Mouse (Mus musculus): ENCODE results near the gene Sspo.
"Not testable (repeated sequence)": the region's sequence is repeated elsewhere in the genome, so short reads cannot be mapped to it uniquely, and the experiment has no call there.

The Sspo gene

DNA sequence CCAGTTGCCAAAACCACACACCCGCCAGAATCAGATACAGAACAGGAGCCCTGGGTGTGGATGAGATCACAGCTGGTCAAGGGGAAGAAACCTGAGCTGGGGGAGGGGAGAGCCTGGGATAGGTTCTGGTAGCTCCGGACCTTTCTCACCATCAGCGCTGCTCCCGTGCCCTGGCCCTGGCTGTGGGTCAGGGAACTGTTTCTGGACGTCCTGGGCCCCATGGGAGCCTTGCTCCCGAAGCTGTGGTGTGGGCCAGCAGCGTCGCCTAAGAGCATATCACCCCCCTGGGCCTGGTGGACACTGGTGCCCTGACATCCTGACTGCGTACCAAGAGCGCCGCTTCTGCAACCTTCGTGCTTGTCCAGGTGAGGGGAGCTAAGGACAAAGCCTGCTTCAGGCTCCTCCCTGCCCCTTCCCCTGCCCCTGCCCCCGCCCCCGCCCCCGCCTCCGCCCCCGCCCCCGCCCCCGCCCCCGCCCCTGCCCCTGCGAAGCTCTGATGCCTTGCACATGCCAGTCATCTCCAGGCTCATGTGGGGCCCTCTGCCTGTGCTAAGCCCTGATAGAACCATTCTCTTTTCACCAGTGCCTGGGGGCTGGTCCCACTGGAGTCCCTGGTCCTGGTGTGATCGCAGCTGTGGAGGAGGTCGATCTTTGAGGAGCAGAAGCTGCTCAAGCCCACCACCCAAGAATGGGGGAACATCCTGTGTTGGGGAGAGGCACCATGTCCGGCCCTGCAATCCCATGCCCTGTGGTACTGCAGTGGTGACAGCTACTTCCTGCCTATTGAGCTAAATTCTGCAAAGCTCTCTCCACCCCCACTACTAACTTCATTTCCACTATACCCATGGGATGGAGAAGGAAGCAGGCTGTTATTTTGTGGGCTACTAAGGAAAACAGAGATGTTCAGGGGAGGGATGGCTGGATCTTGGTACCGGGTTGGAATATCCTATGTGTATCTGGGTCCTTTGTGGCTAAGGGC is 40.0 kb downstream of the Sspo start:
- no peak for DNase-seq (ENCODE audit: low spot score)

DNA sequence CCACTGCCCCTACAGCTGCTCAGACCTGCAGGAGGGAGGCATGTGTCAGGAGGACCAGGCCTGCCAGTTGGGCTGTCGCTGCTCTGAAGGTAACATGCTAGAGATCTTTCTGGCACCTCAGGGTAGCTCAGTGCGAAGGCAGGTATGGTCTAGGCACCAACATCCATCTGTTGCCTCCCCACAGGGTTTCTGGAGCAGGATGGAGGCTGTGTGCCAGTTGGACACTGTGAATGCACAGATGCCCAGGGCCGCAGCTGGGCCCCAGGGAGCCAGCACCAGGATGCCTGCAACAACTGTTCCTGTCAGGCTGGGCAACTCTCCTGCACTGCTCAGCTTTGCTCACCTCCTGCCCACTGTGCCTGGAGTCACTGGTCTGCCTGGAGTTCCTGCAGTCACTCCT is 41.7 kb downstream of the Sspo start:
- DNase-seq (ENCODE audit: low spot score), result no peak

DNA sequence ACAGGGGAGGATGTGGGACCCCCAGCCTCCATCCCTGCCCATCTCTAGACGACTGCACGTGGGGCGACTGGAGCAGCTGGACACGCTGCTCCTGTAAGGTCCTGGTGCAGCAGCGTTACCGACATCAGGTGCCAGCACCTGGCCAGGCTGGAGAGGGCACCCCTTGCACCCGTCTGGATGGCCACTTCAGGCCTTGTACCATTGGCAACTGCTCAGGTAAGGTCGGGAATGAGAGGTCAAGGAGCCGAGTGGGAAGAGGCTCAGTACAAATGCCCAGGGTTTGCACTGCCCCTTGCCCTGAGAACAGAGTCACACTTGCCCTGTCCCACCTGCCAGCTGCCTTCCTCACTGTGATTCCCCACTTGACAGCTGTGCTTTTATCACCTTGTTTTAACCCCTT is 43.3 kb downstream of the Sspo start:
- DNase-seq (ENCODE audit: low spot score), result no peak

DNA sequence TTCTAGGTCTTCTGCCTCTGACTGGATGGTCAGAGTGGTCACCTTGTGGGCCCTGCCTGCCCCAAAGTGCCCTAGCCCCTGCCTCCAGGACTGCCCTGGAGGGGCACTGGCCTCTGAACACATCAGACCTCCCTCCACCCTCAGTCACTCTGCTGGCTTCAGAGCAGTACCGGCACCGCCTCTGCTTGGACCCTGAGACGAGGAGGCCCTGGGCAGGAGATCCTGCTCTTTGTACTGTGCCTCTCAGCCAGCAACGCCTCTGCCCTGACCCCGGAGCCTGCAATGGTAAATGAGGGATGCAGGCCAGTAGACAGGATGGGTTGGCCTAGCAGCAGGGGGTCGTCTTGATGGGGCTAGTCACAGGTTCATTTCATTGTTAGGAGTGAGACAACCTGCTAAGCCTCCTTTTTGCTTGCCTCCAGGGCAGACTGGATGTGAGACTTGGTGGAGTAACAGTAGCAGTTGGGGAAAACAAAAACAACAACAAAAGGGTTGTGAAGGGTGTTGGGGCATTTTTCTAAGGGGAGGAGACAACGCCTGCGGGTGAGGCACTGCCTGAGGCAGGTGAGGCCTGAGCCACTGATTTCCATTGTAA is 45.2 kb downstream of the Sspo start:
- no peak for DNase-seq (ENCODE audit: low spot score)

- DNase-seq (ENCODE audit: low spot score), result no peak
Measured at GRCm38 (mm10) chr6:48497521-48497920, 49.5 kb downstream of the Sspo start.

GRCm38 (mm10) chr6:48503847-48504240 is 55.8 kb downstream of the Sspo start:
- DNase-seq (ENCODE audit: low spot score), result no peak

- DNase-seq (ENCODE audit: low spot score), result peak; percentile 71
Measured at GRCm38 (mm10) chr6:48504241-48504854, 56.3 kb downstream of the Sspo start.

DNA sequence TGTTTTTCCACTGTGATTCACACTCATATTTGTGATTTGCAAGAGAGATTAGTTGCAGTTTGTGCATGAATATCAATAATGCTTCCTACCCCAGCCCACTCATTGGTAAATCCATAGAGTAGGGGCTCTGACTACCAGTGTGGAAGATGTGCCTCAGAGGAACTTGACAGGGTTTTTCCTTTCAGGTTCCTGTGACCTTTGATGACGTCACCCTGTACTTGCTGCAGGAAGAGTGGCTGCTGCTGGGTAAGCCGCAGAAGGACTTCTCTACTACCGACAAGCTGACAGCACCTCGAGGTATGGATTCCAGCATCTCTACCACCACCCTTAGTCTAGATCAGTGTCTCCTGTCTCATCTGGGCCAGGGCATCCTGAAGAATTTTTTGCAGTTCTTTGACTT is 60.1 kb downstream of the Sspo start:
- DNase-seq (ENCODE audit: low spot score), result no peak

DNA sequence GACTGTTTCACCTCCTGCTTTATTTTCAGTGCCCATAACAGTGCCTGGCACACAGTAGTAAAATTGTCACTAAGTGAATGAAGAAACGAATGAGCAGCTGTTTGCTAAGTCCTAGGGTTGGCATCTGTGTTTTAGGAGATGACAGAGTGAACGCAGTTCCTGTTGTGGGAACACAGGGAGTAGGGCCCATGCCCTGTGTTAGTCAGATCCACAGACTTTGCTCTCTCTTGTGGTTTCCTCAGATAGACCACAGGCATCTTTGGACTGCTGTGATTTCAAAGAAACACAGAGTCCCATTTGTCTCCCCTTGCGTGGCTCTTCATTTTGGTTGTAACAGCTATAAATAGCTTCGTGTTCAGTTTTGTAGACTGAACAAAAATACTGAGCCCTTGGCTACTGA is 62.4 kb downstream of the Sspo start:
- DNase-seq (ENCODE audit: low spot score), result no peak

DNA sequence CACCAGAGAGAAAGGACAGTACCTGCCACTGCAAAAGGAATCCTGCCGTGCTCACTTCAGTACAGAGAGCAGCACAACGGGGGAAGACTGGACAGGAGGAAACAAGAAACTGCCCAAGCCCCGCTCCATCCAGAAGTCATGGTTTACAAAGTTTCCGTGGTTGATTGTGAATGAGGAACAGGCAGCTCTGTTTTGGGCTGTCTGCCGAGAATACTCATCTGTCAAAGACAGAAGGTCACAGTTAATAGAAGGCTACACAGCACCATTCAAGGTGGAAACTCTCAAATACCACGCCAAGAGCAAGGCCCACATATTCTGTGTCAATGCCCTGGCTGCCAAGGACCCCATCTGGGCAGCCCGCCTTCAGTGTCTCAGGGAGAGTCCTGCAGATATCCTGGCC is 63.8 kb downstream of the Sspo start:
- DNase-seq (ENCODE audit: low spot score), result no peak

DNA sequence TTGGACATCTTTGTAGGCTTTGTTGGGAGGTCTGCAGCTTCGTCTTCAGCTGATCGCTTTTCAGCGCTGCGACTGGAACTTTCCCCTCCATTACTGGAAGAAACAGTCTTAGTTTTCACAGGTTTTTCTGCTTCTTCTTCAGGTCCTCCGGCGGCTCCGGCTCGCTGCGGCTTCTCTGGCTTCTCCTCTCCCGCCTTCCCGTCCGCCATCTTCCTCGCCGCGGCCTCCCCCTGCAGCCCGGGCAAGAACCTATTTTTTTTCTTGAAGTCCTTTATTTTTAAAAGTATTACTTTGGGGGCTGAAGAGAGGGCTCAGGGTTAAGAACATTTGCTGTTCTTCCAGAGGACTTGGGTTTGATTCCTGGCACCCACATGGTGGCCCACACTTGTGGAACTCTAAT is 76.9 kb downstream of the Sspo start:
- DNase-seq (ENCODE audit: low spot score), result not testable (repeated sequence)

DNA sequence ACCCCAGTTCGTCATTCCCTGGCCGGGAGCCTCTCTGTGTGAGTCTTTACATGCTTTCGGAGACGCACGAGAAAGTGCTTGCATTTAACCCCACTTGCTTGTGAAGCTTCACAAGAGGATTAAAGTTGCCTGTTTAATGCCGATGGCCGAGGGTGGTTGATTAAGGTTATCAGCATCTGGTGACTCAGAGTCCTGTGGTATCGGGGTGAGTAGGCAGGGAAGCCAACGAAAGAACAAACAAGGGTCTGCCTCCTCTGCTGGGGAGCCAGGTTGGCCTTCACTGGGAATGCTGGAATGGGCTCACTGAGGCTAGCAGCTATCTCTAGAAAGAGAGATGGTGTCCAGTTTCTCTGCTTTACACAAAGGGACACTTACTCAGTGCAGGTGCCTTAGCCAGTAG is 79.9 kb downstream of the Sspo start:
- DNase-seq (ENCODE audit: low spot score), result no peak

- no peak for DNase-seq (ENCODE audit: low spot score)
Measured at GRCm38 (mm10) chr6:48529261-48529660, 81.2 kb downstream of the Sspo start.

DNA sequence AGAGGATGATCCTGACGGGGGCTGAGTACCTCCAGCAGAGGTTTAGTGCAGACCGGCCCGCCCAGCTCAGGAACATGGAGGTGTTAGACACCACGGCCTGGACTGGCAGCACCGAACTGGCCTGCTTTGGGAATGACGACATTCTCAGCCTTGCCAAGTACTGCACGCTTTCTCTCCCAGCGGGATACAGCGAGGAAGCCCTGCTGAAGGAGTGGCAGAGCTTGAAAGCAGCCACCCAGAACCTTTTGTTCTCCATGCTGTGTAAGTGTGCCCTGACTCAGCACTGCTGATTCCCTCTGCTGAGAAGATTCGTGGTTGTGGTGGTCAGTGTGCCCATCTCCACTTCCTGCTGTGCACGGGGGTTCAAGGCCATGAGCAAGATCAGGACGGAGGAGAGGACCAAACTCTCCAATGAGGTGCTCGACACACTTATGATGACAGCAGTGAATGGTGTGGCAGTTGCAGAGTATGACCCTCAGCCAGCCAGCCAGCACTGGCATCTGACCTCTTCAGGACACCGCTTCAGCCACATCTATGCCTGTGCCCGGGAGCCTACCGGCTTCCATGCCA is 81.9 kb downstream of the Sspo start:
- no peak for DNase-seq (ENCODE audit: low spot score)

GRCm38 (mm10) chr6:48530862-48531261 is 82.8 kb downstream of the Sspo start:
- no peak for DNase-seq (ENCODE audit: low spot score)

- DNase-seq (ENCODE audit: low spot score), result no peak
Measured at GRCm38 (mm10) chr6:48533475-48533874, 85.4 kb downstream of the Sspo start.

DNA sequence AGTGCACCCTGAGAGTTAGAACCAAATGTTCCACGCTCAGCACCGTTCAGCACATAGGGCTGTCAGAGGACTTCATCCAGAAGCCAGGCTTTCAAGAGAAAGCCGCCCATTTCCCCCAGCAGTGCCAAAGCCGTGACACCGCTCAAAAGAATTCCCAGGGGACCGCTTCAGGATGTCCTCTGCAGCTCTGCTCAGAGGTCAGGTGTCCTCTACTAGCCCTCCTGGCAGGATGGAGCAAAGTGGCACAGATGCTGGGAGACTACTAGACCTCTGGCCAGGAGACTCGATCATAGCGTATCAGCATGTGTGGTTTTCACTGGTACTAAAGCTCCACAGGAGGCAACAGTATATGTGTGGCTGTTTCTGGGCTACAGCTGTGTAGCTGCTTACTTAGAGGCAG is 86.9 kb downstream of the Sspo start:
- no peak for DNase-seq (ENCODE audit: low spot score)

DNA sequence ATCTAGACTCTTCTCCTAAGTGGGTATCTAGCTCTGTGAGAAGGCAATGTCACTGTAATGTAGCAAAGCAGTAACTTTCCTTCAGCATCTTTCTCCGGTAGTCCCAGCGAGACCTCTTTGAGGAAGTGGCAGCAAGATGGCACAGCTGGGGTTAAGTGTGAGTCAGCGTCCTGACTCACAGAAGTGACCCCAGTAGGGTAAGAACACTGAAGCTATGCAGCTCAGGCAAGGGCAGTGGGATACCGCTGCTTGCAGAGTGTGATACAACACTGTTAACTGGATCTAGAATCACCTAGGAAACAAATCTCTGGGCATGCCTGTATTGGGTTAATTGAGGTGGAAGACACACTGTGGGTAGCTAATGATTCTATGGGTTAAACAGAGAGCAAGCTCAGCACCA is 88.1 kb downstream of the Sspo start:
- no peak for DNase-seq (ENCODE audit: low spot score)

GRCm38 (mm10) chr6:48537105-48537954 is 89.3 kb downstream of the Sspo start, which contains the start of gene Atp6v0e2:
TSS of gene Atp6v0e2 (plus strand) at chr6:48537615.
- DNase-seq (ENCODE audit: low spot score), result peak; percentile 79

DNA sequence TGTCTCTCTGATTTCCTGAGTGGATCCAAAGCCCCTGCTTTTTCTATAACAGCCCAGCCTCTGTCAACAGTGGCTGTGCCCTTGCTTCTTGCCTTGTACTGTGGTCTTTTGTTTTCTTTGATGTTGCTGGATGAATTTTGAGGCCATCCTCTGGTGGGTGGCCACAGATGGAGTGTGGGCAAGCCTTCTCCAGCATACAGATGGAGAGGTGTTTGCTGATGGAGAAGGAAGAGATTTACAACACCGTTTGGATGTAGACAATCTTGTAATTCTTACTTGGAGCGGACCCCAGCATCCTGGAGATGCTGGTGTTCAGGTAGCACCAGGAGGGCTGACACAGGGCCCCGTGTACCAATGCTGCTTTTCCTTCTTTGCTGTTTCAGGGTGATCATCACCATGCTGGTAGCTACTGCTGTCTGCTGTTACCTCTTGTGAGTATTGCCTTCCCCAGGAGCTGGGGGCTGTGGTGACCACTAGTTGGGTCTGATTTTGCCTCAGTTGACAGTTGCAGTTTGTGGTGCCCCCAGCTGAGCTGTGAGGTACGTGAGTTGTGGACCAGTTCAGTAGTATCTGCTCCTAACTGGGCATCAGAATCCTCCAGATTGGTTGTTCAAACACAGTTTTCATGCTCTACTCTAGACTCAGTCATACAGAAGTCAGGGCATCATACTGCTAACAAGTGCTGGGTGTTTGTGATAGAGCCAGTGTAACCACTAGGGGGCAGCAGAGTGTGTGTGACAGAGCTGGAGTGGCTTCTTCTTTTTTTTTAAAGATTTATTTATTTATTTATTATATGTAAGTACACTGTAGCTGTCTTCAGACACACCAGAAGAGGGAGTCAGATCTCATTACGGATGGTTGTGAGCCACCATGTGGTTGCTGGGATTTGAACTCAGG is 91.1 kb downstream of the Sspo start:
- peak; percentile 75 for DNase-seq (ENCODE audit: low spot score)

- DNase-seq (ENCODE audit: low spot score), result no peak
Measured at GRCm38 (mm10) chr6:48539860-48540259, 91.8 kb downstream of the Sspo start.
